Mouse (Mus musculus) spleen, adult 18-20 months (tissue): ENCODE data around the gene Cadm2.

ENCODE experiments used
- DNase-seq, 2 experiments: peaks; one replicate each; pipeline ENCODE4 v3.0.0; 2022; ENCODE audit warnings: mixed read lengths in 2 of 2

Cadm2 gene

DNA sequence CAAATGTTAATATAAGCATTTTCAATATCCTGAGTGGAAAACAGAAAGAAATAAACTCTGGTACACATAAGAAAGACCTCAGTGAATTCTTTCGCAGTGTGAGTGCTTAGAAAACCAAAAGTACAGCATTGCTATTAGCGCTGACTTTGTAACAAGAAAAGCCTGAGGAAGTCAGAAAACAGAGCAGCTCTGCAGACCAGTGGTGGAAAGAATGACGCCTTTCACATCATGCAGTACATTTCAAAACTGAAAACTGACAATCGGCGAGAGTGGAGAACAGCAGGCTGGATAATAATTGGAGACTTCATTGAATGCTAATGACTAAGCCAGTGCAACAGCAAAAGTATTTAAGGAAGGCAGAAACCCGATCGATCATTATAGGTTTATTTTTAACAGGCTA lies 138.2 kb downstream of the Cadm2 start:
- DNase-seq: no peak

DNA sequence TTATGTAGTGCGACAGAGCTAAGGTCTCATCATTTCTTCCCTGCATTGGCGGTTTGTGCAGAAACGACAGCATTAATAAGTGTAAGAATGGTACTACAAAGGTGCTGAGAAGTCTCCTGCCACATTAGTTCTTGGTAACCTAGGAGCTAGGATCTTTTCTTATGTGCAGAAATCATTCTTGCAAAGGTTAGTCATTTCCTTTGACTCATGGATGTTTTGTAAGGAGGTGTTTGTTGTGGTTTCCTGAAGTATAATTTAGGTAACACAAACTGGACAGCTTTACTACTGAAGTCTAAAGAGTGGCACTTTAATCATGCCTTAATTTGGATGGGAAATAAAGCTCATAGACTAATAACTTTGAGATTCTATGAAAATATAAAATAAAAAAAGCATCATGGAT lies 153.7 kb downstream of the Cadm2 start:
- no peak for DNase-seq

DNA sequence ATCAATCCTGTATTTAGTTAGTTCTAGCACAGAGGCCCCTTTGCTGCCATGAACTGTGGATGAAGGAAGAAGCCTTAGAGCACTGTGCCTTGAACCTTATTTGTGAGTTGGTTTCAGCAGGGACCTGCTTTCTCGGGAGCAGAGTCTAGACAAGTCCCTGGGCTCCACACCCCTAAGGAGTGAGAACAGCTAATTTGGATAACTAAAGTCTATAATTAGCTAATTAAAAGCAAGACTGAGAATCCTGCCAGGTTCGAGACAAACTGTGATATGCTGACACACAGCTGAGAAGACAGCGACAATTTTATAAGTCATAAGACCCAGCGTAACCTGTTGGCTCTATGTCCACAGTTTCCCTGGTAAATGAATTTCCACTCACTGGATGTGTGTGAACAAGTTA lies 184.4 kb downstream of the Cadm2 start:
- no peak for DNase-seq

DNA sequence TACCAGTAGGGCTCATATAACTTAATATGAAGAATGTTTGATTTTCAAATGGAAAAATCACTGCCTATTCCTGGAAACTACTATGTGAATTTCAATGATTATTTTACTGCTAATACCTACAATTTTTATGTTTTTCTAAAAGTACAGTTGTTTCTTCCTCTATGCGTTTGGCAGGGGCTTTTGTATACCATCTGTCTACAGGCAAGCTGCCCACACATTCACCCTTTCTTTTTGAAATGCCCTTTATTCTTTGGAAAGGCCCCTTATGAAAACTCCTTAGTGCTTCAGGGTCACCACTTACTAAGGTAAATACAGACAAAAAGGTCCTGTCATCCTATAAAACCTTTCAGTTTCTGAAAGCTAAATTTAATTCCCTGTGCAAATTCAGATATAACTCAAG lies 195.3 kb downstream of the Cadm2 start:
- no peak for DNase-seq

DNA sequence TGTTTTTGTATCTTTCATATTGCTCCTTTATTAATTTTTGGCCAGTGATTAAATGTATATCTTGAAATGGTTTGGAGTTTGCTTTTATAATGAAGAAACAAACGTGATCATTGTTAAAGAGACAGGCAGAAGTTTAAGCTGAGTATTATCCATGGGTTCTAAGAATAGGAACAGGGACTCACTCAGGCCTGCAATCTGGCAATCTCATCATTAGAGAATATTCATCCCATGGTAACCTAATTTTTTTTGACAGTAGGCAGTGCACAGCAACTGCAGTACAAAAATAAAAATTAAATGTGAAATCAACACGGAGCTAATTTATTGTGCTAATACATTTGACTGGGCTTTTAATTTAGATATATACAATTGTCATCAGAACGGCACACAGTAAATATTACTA lies 209.8 kb downstream of the Cadm2 start:
- no peak for DNase-seq

DNA sequence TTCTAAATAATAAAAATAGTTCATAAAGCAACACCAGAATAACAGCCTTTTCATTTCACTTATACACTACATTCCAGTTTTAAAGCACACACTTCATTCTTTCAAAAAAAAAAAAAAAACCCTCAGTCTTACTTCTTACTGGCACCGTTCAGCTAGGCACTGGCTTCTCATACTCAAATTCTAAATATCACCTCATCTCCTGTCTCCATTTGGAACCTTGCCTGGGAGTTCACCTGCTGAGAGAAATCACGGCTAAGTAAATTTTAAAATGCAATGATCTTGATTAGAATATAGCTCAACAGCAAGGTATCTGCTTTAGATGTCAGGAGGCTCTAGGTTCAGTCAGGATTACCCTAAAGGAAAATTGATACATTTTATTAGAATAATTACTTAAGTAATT lies 210.2 kb downstream of the Cadm2 start:
- no peak for DNase-seq

DNA sequence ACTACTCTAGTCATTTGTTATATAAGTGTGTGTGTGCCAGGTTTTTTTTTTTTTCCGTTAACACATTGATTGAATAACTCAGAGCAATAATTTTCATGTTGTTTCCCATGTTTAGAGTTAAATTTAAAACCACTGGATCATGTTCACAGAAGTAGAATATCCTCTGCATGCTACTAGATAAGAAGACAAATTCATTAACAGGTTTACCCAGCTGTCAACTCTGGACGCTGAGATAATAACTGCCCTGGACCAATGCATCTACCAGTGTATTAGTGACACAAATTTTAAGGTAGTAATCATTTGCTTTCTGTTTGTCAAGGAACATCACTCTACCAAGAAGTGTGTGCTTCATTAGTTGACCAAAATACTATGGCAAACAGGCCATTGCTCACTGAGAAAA lies 253.0 kb downstream of the Cadm2 start:
- no peak for DNase-seq

DNA sequence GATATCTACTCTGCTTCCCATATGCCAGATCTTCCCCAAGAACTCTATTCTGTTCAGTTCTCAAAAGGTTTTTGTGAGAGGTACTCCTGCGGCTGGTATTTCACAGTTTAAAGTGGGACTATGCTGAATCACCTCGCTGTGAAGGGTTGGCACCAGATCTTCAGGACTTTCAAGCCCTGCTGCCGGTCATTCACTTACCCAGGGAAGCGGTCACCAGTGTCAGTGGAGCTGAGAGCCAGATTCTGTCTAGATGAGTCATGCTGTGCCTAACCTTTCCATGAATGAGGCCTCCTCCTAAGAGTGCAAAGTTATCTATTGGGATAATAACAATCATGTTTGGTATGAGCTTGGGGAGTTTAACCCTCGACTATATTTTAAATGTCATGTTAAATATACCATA lies 272.7 kb downstream of the Cadm2 start:
- no peak for DNase-seq

DNA sequence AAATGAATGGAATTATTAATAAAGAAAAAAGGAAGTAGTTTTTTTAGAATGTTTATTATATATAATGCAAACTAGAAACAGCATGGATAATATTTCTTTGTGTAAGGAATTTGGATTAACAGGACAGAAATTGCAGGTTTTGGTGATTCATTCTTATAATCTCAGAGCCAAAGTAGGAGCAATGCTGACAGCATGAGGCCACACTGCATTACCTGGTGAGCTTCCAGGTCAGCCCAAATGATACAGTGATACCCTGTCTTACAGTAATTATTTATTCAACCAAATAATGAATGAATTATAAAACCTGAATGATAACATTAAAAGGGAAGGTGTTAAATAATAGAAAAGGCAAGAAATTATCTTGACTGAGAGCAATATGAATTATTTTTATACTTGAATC lies 273.1 kb downstream of the Cadm2 start:
- no peak for DNase-seq

DNA sequence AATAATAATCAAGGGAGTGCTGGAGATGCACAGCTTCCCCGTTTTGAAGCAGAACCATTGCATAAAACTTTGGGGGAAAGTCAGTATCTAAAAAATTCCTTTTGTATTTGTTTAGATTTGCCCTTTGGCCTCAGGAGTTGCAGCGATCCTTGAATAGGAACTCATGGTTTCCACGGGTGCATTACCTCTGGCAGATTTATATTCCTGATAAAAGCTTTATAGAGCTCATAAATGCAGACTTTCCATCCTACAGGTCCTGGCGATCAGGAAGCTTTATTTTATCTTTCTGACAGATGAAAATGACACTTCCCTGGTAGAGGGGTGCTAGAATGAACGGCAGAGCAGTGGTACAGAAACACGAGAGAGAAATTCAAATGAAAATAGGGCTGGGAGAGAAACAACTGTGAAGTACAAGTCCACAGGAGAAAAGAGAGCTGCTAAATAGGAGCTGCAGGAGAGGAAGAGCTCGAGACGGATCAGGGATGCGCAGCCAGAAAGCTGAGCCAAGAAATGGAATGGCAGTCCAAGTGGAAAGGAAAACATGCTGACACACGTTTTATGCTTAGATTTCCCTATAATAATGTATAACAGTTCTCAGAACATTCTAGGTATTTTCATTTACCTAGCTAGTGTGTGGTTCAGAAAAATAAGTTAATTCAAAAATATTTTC lies 274.0 kb downstream of the Cadm2 start:
- DNase-seq: no peak

DNA sequence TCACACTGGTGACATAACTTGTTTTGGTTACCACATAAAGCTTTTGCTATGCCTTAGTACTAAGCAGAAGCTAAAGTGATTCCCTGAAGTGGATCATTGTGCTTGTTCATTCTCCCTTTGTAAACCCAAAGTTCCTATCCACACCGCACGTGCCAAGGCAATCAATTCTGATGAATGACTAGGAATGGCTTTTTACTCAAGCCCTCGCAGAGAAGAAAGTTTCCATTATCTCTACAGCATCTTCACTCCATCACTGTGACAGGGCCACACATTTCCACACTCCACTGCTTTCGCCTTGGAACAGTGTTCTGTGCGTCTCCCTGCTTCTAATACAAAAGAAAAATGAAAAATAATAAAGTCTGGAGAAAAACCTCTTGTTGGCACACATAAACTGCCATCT lies 276.5 kb downstream of the Cadm2 start:
- DNase-seq: no peak

DNA sequence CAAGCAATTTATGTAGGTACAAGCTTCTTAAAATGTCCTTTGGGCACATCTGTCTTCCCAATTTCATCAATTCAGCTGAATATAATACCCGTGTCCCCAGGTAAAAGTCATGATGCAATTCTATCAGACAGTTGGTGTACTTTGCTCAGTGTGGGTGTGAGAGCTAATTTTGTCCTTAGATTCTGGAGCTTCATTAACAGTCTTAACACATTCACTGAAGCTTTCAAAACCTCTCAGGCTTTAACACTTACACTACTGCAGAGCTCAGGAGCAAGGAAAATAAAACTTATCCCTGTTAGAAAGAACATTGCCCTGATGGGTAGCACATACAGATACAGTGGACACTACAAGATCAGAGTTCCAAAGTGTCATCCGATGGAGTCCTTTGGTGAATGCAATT lies 309.7 kb downstream of the Cadm2 start:
- DNase-seq: no peak

DNA sequence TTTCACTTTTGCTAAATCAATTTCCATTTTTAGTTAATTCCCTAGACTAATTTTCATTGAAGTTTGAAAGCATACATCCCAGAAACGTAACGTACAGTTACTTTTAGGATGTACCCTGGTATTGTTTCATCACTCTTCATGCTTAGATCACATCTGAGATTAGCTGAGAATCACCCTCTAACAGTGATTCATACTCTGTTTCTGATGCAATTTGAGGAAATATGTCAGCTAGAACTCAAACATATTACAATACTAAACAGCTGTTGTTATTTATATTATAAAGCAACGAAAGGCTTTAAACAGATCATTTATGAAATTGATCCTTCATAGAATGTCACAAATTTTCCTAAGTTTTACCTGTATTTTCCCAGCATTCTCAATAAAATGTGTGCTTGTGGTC lies 336.0 kb downstream of the Cadm2 start:
- no peak for DNase-seq

DNA sequence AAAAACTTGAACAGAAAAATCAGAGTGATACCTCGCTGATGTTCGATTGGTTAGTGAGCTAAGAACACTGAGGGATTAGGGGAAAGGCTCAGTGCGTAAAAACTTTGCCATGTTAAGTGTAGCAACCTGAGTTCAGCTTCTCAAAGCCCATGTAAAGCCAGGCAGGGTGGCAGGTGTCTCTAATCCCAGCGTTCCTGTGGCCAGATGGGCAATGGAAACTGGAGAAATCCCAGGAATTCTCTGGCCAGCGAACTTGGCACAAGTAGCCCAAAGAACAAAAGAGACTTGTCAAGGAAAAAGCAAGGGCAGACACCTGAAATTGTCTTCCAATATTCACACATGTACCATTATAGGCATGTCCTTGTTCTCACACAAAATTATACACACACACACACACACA lies 377.1 kb downstream of the Cadm2 start:
- no peak for DNase-seq

DNA sequence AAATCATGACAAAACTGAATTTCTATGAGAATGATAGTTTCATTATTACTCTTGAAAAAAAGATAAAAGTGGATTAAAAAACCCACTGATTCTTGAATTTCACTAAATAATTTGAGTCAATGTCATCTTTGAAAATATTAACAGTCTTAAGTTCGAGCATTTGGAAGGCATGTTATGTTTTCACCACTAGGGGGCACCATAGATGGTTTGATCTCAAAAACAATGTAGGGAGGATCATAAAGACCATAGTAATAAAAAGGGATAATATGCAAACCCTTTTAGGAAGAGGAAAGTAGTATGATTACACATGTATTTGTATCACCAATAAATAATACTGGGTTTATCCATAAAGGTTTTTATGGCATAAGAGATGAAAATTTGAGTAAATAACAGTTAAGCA lies 385.8 kb downstream of the Cadm2 start:
- DNase-seq: no peak

DNA sequence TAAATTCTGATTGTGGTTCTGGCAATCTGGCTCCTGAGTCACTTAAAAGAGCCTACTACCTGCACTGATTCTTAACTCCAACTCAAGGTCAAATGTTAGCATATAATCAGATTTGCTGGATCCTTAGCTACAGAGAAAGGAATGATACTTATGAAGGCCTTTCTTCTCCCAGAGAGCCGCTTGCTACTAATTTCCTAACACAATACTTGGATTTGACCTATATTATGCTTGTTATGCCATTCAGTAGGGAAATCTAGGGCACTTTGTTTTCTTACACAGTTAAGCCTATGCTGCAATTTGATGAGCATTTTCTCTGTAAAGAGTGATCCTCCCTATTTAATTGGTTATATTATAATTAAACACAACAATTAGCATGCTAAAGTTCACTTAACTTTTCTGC lies 394.0 kb downstream of the Cadm2 start:
- no peak for DNase-seq

DNA sequence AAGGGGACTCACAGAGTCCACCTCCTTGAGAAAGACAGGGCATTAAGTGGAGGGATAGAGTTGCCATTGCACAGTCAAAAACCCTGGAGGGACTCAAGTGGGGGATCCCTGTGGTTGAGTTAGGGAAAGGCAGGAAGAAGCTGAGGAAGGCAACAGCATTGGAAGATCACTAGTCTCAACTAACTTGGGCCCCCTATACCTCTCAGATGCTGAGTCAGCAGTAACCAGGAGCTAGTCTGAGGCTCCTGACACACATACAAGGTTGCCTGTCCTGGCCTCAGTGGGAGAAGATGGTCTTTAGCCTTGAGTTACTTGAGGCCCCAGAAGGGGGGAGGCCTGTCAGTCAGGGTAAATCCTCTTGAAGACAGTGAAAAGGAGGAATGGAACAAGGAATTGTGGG lies 417.4 kb downstream of the Cadm2 start:
- DNase-seq: no peak

DNA sequence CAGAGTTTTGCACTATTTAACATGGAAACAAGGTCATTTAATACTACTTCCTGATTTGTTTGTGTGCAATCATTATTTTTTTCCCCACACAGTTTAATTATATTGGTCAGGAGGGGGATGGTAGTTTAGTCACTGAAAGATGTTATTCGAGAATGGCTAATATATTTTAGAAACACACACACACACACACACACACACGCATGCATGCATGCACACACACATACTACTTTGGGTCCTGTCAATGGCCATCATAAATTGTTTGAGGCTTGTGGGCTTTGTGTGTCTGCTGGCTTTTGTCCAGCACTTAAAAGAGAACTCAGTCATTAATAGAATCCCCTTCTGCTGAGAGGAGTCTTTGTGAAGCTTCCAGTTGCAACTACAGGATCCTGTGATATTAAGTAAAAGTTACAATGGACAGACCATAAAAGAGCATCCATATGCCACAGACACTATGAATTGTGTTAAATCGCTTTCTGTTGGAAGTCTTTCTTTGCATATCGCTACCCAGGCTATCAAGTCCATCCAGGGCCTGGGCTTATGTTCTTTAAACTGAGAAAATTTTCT lies 427.8 kb downstream of the Cadm2 start:
- DNase-seq: no peak

DNA sequence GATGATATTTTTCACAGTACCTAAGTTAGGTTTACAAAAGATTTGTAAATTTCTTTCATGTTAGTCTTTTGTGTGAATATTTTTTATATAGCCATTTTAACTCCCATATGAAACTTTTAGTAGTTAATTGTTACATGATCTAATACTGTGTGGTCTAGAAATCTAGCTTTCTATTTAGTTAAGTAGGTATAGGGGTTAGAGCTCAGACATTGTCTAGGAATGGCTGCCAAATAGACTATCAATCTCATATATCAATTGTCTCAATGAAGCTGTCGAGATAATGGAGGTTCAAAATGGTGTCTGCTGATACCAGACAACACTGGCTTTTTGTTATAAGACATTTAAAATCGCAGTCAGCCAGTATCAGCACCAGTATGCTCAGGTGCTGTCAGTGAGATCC lies 428.3 kb downstream of the Cadm2 start:
- DNase-seq: no peak

DNA sequence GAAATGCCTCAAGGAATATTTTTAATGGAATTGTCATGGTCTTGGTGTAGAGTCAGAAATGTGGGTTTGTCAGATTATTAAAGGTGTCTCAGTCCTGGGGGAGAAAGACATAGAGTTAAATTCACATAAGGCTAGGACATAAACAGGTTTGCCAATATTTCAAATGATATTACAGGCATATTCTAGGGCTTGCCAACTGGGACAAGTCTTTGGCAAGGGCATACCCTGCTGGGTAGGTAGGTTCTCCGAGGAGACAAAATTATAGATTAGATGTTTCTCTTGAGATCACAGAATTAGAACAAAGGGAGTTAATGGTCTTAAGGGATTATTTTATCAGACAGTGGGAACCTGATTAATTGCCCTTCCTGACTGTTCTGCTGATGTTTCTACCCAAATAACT lies 434.4 kb downstream of the Cadm2 start:
- no peak for DNase-seq

DNA sequence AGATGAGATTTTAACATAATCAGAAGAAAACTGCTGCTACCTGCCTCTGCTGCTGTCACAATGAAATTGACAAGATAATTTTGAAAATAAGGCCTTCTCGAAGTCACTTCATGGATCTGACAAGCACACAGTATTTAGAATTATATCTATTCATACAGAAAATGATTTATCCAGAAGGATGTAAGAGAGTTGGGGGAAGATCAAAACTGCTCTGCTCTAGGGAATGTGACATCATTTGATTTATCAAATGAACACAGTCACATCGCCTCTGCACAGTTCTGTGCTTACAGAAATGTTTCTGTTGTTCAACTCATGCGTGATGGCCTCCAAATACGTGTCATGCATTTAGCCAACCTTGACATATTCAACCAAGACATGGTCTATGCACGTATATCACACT lies 437.8 kb downstream of the Cadm2 start:
- DNase-seq: no peak

DNA sequence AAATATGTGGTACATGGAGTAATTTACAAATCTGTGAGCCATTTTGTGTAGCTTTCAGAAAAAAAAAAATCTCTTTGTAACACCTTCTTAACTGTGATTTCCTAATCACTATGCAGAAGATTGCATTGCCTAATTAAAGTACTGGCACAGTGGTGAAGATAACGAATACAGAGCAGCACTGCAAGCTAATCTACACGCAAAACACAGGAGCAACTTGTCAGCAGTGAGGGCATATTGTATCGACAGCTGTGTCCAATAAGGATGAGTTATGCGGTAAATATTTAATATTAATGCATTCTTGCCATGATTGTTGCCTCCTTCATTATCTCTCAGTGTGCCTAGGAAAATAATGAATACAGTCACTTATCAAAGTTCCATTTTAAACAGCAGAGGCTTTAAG lies 445.3 kb downstream of the Cadm2 start:
- DNase-seq: no peak

DNA sequence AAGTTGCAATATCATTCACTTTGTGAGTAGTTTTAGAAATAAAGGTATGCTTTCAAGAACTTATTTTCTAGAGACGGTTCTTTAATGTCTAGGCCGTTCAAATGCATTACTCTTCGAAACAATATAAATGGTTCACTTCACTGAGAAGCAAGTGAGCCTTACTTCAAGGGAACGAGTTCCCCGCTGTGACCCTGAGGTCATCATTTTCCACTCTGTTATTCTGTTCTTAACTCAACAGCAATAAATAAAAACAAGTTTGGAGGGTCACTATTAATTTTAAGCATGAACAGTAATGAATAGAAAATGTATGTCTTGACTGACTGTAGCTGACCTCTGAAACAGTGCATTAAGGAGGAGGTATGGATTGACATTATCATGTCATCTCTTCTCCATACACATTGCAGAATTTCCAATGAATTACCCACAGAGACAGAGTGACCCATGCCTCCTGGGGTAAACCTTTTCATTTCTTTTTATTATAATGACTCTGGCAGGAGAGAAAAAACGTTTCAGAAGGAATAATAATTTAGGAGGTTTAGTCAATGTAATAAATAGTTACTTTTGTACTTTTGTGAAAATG lies 458.4 kb downstream of the Cadm2 start:
- no peak for DNase-seq

DNA sequence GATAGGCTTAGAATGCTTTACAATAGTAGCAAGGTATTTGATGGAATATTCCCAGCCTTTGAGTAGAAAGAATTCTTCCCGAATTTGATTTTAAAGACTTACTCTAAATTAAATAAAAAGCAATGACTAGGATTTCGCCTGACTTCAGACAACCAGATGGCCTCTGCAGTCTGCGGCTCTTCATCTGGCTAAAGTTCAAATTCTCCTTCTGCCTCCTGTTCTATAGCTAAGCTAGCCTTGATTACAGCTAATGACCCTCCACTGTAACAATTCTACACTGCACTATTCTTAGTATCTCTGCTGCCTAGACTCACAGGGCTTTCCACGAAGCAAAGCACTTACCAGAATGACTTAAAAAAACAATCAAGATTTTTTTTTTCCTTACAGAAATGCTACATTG lies 495.9 kb downstream of the Cadm2 start:
- no peak for DNase-seq

DNA sequence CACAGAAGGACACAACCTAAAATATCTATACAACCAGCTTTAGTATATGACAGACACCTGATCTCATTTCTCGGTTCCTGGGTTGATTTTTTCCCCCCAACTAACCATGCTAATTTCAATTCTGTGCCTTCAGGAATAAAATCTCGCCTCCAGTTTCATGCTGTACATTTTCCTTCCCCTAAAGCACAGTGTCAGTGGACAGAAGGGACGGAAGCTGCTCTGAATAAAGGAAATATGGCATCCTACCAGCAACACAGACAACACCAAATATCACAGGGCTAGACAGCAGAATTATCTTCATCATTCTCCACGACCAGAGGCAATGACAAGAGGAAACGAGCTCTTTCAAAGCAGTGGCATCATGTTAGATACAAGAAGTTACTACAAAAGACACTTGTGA lies 498.2 kb downstream of the Cadm2 start:
- no peak for DNase-seq
